Mouse (Mus musculus): Measurements from ENCODE around the gene Grid2.

- no peak for TF ChIP-seq GATA1 (IDR thresholded peaks at IDR 0.05; ENCODE audit: borderline replicate concordance, low read length)
- TF ChIP-seq FLI1 (IDR thresholded peaks at IDR 0.05; ENCODE audit: low read length) = no peak
These were observed 146.0 kb downstream of the Grid2 start for GRCm38 (mm10) chr6:63401698-63402097.

All from megakaryocyte, embryonic 14.5 days (primary cell).